Mouse (Mus musculus) B cell, adult (primary cell): Measurements from ENCODE around the gene Phip. TPM values are rescaled to one million over a fixed set of nuclear protein-coding genes. Genes with fewer than 3 reads are reported as not detected.

Source experiments
- total RNA-seq: library from RNA; stranded (reverse); gene quantifications from 4 replicates; pipeline ENCODE4 v1.2.4, GENCODE M21; 2023; ENCODE audit not compliant: inconsistent age

Phip gene
- 226 to 259 TPM (median 230 TPM) in 4 replicates for total RNA-seq

GRCm38 (mm10) chr9:82975342-82976215 lies at the start of gene Phip:
Gene Phip (minus strand): TSS chr9:82975516.

GRCm38 (mm10) chr9:82829007-82829689 lies 146.2 kb downstream of the Phip start, which contains the start of gene Irak1bp1:
Gene Irak1bp1 (plus strand): TSS chr9:82829540.

Other genes with a start within 250 kb of the Phip start
- 1.6 to 3.5 TPM (median 1.6 TPM) in 4 replicates for gene Irak1bp1, start 146.0 kb downstream of the Phip start, total RNA-seq
- 21.4 to 33.4 TPM (median 26.9 TPM) in 4 replicates for gene Hmgn3, start 171.2 kb upstream of the Phip start, total RNA-seq